Mouse (Mus musculus) liver, embryonic 12.5 days (tissue): ENCODE measurements around the gene Trim41. TPM values are rescaled to one million over a fixed set of nuclear protein-coding genes. Genes with fewer than 3 reads are reported as not detected.
"Not testable (repeated sequence)": the region's sequence is repeated elsewhere in the genome, so short reads cannot be mapped to it uniquely, and the experiment has no call there.

Experiments used
- ATAC-seq: fragments of 200-750 bp; cut with Nextera tagmentation; 2 replicates; pipeline ENCODE4 v1.8.0; 2017; ENCODE audit warnings: moderate number of reproducible peaks, mild to moderate bottlenecking, moderate library complexity
- H3K27ac ChIP-seq: fragments of 300-500 bp; sonication (generic); 2 replicates; pipeline ENCODE4 v1.5.1; 2016; ENCODE audit warnings: mild to moderate bottlenecking
- H3K27me3 ChIP-seq: fragments of 300-500 bp; sonication (generic); replicated peaks from 2 replicates; pipeline ENCODE4 v1.6.1; 2016; ENCODE audit warnings: mild to moderate bottlenecking, moderate library complexity
- H3K36me3 ChIP-seq: fragments of 300-500 bp; sonication (generic); 2 replicates; pipeline ENCODE4 v1.6.1; 2016; ENCODE audit warnings: mild to moderate bottlenecking, moderate library complexity
- H3K4me1 ChIP-seq: fragments of 300-500 bp; sonication (generic); 2 replicates; pipeline ENCODE4 v1.6.1; 2016
- H3K4me2 ChIP-seq: fragments of 300-500 bp; sonication (generic); 2 replicates; pipeline ENCODE4 v1.6.1; 2016; ENCODE audit warnings: mild to moderate bottlenecking, moderate library complexity
- H3K4me3 ChIP-seq: fragments of 300-500 bp; sonication (generic); 2 replicates; pipeline ENCODE4 v1.5.1; 2016; ENCODE audit warnings: mild to moderate bottlenecking, moderate library complexity
- H3K9ac ChIP-seq: fragments of 300-500 bp; sonication (generic); 2 replicates; pipeline ENCODE4 v1.6.1; 2016; ENCODE audit warnings: mild to moderate bottlenecking, moderate library complexity
- H3K9me3 ChIP-seq: fragments of 300-500 bp; sonication (generic); replicated peaks from 2 replicates; pipeline ENCODE4 v1.6.1; 2016; ENCODE audit warnings: mild to moderate bottlenecking, moderate library complexity
- WGBS: fragments of 180-500 bp; shearing (Covaris S2); methylation state at CpG from one replicate; pipeline ENCODE4 v1.1.7; 2016; ENCODE audit not compliant: insufficient replicate concordance; 5-methylcytosine and 5-hydroxymethylcytosine counted together
- polyA plus RNA-seq: library from polyadenylated mRNA; unstranded; fragments of >200 nt; fragmentation: Nextera tagmentation; extraction: Ambion mirVana; gene quantifications from 2 replicates; pipeline ENCODE4 v1.2.1, GENCODE M21; 2016

Trim41 gene
- polyA plus RNA-seq, 1 experiment from 2014 or later, result 2.1 TPM

- ATAC-seq, result no peak
- H3K4me2 ChIP-seq, result peak overlapping the region; percentile 78
- no peaks in the 10 kb centered on the region for H3K36me3 ChIP-seq
- 0 out of 2 replicates have a peak, but pooled peaks cover 3% of the 10 kb centered on the region for H3K9me3 ChIP-seq
- peak overlapping the region; percentile 55 for H3K4me3 ChIP-seq
- peaks cover 27% of the 10 kb centered on the region for H3K27me3 ChIP-seq
- H3K9ac ChIP-seq, result 0 out of 2 replicates have a peak overlapping the region, but pooled peaks have one; percentile 13
- H3K27ac ChIP-seq, result no peak overlapping the region
- peaks cover 57% of the 10 kb centered on the region for H3K4me1 ChIP-seq
- 32% methylated on average over 14 of the region's 14 CpGs for WGBS
Measured at GRCm38 (mm10) chr11:48822768-48823512, 5.8 kb upstream of the Trim41 start.

GRCm38 (mm10) chr11:48821299-48821698 is 4.1 kb upstream of the Trim41 start:
- Histone ChIP-seq H3K27me3 (peaks cover 15% of the 10 kb centered on the region), H3K4me1 (peaks cover 50% of the 10 kb centered on the region)
- WGBS, result 82% methylated on average over 14 of the region's 14 CpGs
- ATAC-seq, H3K9me3 ChIP-seq, H3K27ac ChIP-seq, H3K4me2 ChIP-seq, H3K4me3 ChIP-seq, H3K9ac ChIP-seq, H3K36me3 ChIP-seq: not testable (repeated sequence)

- no peak for ATAC-seq
- no peak overlapping the region; the same call in 1 of the 2 replicates for H3K9ac ChIP-seq
- no peak overlapping the region for H3K4me3 ChIP-seq
- H3K9me3 ChIP-seq, result no peaks in the 10 kb centered on the region
- H3K4me1 ChIP-seq, result peaks cover 60% of the 10 kb centered on the region
- H3K4me2 ChIP-seq, result no peak overlapping the region
- H3K36me3 ChIP-seq, result peaks cover 6% of the 10 kb centered on the region
- peaks cover 15% of the 10 kb centered on the region for H3K27me3 ChIP-seq
- H3K27ac ChIP-seq, result peak overlapping the region; percentile 43; the same call in 1 of the 2 replicates
Measured at GRCm38 (mm10) chr11:48820308-48820674, 3.1 kb upstream of the Trim41 start.

GRCm38 (mm10) chr11:48819614-48820307 is 2.6 kb upstream of the Trim41 start:
- Histone ChIP-seq H3K9ac (no peak overlapping the region), H3K27me3 (peaks cover 11% of the 10 kb centered on the region), H3K4me1 (peaks cover 61% of the 10 kb centered on the region), H3K9me3 (no peaks in the 10 kb centered on the region), H3K4me2 (no peak overlapping the region), H3K36me3 (peaks cover 11% of the 10 kb centered on the region), H3K4me3 (no peak overlapping the region), H3K27ac (peak overlapping the region; percentile 43; the same call in 1 of the 2 replicates)
- WGBS, result 39% methylated on average over 7 of the region's 7 CpGs
- no peak for ATAC-seq

GRCm38 (mm10) chr11:48818346-48818745 is 1.2 kb upstream of the Trim41 start:
- peaks cover 59% of the 10 kb centered on the region for H3K4me1 ChIP-seq

GRCm38 (mm10) chr11:48817794-48818193 is 641 bp upstream of the Trim41 start:
- 6% methylated on average over 9 of the region's 9 CpGs for WGBS
- H3K9me3 ChIP-seq, result no peaks in the 10 kb centered on the region
- peaks cover 26% of the 10 kb centered on the region for H3K36me3 ChIP-seq
- H3K9ac ChIP-seq, result peak overlapping the region; percentile 90
- peak overlapping the region; percentile 96 for H3K27ac ChIP-seq
- no peak for ATAC-seq
- peaks cover 60% of the 10 kb centered on the region for H3K4me1 ChIP-seq
- peak overlapping the region; percentile 86 for H3K4me2 ChIP-seq
- no peaks in the 10 kb centered on the region for H3K27me3 ChIP-seq
- peak overlapping the region; percentile 90 for H3K4me3 ChIP-seq

More at GRCm38 (mm10) chr11:48818346-48818745, 1.2 kb upstream of the Trim41 start:
- H3K27ac ChIP-seq, result peak overlapping the region; percentile 96
- H3K36me3 ChIP-seq, result peaks cover 21% of the 10 kb centered on the region
- H3K9ac ChIP-seq, result peak overlapping the region; percentile 90
- H3K4me3 ChIP-seq, result peak overlapping the region; percentile 90
- peak overlapping the region; percentile 86 for H3K4me2 ChIP-seq
- H3K9me3 ChIP-seq, result no peaks in the 10 kb centered on the region
- no peaks in the 10 kb centered on the region for H3K27me3 ChIP-seq
- under 1% methylated on average over 16 of the region's 16 CpGs for WGBS
- ATAC-seq, result no peak

GRCm38 (mm10) chr11:48816281-48816781 is 822 bp downstream of the Trim41 start:
- H3K36me3 ChIP-seq, result peaks cover 41% of the 10 kb centered on the region
- no peaks in the 10 kb centered on the region for H3K27me3 ChIP-seq
- ATAC-seq, result peak; percentile 3; the same call in 1 of the 2 replicates
- peak overlapping the region; percentile 90 for H3K9ac ChIP-seq
- H3K4me1 ChIP-seq, result peaks cover 57% of the 10 kb centered on the region
- H3K9me3 ChIP-seq, result no peaks in the 10 kb centered on the region
- WGBS, result 2% methylated on average over 23 of the region's 23 CpGs
- H3K4me3 ChIP-seq, result peak overlapping the region; percentile 90
- peak overlapping the region; percentile 86 for H3K4me2 ChIP-seq
- peak overlapping the region; percentile 96 for H3K27ac ChIP-seq

- peak overlapping the region; percentile 86 for H3K4me2 ChIP-seq
- peaks cover 57% of the 10 kb centered on the region for H3K4me1 ChIP-seq
- peaks cover 46% of the 10 kb centered on the region for H3K36me3 ChIP-seq
- 63% methylated on average over 16 of the region's 16 CpGs for WGBS
- peak overlapping the region; percentile 90 for H3K9ac ChIP-seq
- peak overlapping the region; percentile 96 for H3K27ac ChIP-seq
- no peaks in the 10 kb centered on the region for H3K27me3 ChIP-seq
- H3K4me3 ChIP-seq, result peak overlapping the region; percentile 90
- no peaks in the 10 kb centered on the region for H3K9me3 ChIP-seq
- ATAC-seq, result no peak
Measured at GRCm38 (mm10) chr11:48815851-48816250, 1.3 kb downstream of the Trim41 start.

GRCm38 (mm10) chr11:48813782-48814181 is 3.4 kb downstream of the Trim41 start:
- ATAC-seq, result no peak
- no peaks in the 10 kb centered on the region for H3K9me3 ChIP-seq
- no peak overlapping the region for H3K4me3 ChIP-seq
- H3K27ac ChIP-seq, result no peak overlapping the region
- no peak overlapping the region for H3K4me2 ChIP-seq
- no peak overlapping the region for H3K9ac ChIP-seq
- no peaks in the 10 kb centered on the region for H3K27me3 ChIP-seq
- peaks cover 41% of the 10 kb centered on the region for H3K4me1 ChIP-seq
- peaks cover 67% of the 10 kb centered on the region for H3K36me3 ChIP-seq

- H3K4me3 ChIP-seq, result no peak overlapping the region
- WGBS, result 46% methylated on average over 2 of the region's 2 CpGs
- peaks cover 36% of the 10 kb centered on the region for H3K4me1 ChIP-seq
- H3K9me3 ChIP-seq, result no peaks in the 10 kb centered on the region
- no peaks in the 10 kb centered on the region for H3K27me3 ChIP-seq
- peaks cover 95% of the 10 kb centered on the region for H3K36me3 ChIP-seq
- ATAC-seq, result no peak
- H3K4me2 ChIP-seq, result no peak overlapping the region
- H3K27ac ChIP-seq, result peak overlapping the region; percentile 41; the same call in 1 of the 2 replicates
- H3K9ac ChIP-seq, result no peak overlapping the region
Measured at GRCm38 (mm10) chr11:48810142-48810541, 7.0 kb downstream of the Trim41 start.

- no peak overlapping the region for H3K4me2 ChIP-seq
- no peak overlapping the region for H3K9ac ChIP-seq
- ATAC-seq, result no peak
- H3K9me3 ChIP-seq, result no peaks in the 10 kb centered on the region
- no peak overlapping the region for H3K4me3 ChIP-seq
- 65% methylated on average over 4 of the region's 4 CpGs for WGBS
- H3K27ac ChIP-seq, result 0 out of 2 replicates have a peak overlapping the region, but pooled peaks have one; percentile 40
- H3K4me1 ChIP-seq, result peaks cover 32% of the 10 kb centered on the region
- peaks cover 96% of the 10 kb centered on the region for H3K36me3 ChIP-seq
- H3K27me3 ChIP-seq, result no peaks in the 10 kb centered on the region
Measured at GRCm38 (mm10) chr11:48809434-48809830, 7.7 kb downstream of the Trim41 start.
